Mouse (Mus musculus) heart, adult 8-10 months (tissue): Measurements from ENCODE around the gene Xbp1. TPM values are rescaled to one million over a fixed set of nuclear protein-coding genes. Genes with fewer than 3 reads are reported as not detected.

Experiments
- DNase-seq: peaks from one replicate; pipeline ENCODE4 v3.0.0; 2022; ENCODE audit warnings: low spot score
- total RNA-seq, 4 experiments: library from RNA; stranded (reverse); gene quantifications; 2 replicates each; pipeline ENCODE4 v1.2.4; 2022

Xbp1 gene
- total RNA-seq, 4 experiments from 2014 or later, result 53.5 to 76.4 (median 71.0) TPM

- no peak for DNase-seq
Measured at GRCm38 (mm10) chr11:5566506-5566905, 46.0 kb downstream of the Xbp1 start.

- DNase-seq, result no peak
Measured at GRCm38 (mm10) chr11:5567654-5568053, 47.2 kb downstream of the Xbp1 start.

GRCm38 (mm10) chr11:5568082-5568481 lies 47.6 kb downstream of the Xbp1 start:
- DNase-seq, result no peak

GRCm38 (mm10) chr11:5569474-5569873 lies 49.0 kb downstream of the Xbp1 start, which contains the start of gene Ankrd36:
Gene Ankrd36, plus strand, starts transcription at chr11:5569684.
- no peak for DNase-seq

GRCm38 (mm10) chr11:5571856-5572255 lies 51.4 kb downstream of the Xbp1 start:
- no peak for DNase-seq

- DNase-seq, result no peak
Measured at GRCm38 (mm10) chr11:5573821-5574220, 53.4 kb downstream of the Xbp1 start.

GRCm38 (mm10) chr11:5575046-5575445 lies 54.6 kb downstream of the Xbp1 start:
- no peak for DNase-seq

Other genes with a start within 250 kb of the Xbp1 start
- 1 to 10 TPM; 6.2 to 8.4 (median 7.7) TPM for gene Znrf3, start 75.8 kb upstream of the Xbp1 start, total RNA-seq
- 10 to 100 TPM; 19.8 to 27.1 (median 22.6) TPM for gene Ccdc117, start 21.5 kb downstream of the Xbp1 start, total RNA-seq
- not detected for gene Ankrd36, start 49.0 kb downstream of the Xbp1 start, total RNA-seq
- 100 to 1,000 TPM; 148 to 162 (median 150) TPM for gene Mrps24, start 195.0 kb downstream of the Xbp1 start, total RNA-seq
- 10 to 100 TPM; 57.3 to 69.8 (median 58.6) TPM for gene Urgcp, start 241.7 kb downstream of the Xbp1 start, total RNA-seq